Mouse (Mus musculus) embryonic fibroblast, embryonic 13.5 days (primary cell): ENCODE data around the gene Col4a1.

Source experiments
- CTCF ChIP-seq: IDR thresholded peaks from 2 replicates; pipeline ENCODE4 v1.5.1; 2011; ENCODE audit warnings: mild to moderate bottlenecking, control low read depth, low read length, moderate library complexity, borderline replicate concordance; ENCODE audit not compliant: insufficient read depth
- POLR2A ChIP-seq: IDR thresholded peaks from 2 replicates; pipeline ENCODE4 v1.6.1; 2011; ENCODE audit warnings: low read depth, mild to moderate bottlenecking, control low read depth, low read length, moderate library complexity

- no peak for TF ChIP-seq POLR2A
- TF ChIP-seq CTCF, result no peak
Observed at GRCm38 (mm10) chr8:11241488-11241887, 71.1 kb downstream of the Col4a1 start.
